Mouse (Mus musculus): ENCODE results near the gene Olfr906.

DNA sequence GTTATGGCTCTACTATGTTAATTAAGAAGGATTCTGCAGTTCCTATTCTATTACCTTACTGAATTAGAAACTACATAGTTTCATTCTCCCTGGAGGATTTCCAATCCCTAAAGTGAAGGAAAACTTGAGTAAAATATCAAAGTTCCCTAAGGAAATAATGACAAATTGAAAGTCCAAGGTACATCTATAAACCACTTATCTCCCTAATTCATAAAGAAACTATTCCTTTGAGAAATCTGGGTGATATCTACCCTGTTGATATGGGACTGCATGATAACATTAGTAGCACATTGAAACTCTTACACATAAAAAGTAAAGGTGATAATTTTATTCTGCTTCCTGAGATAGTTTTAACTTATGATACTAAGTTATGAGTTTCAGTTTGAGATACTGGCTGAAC lies 16.1 kb upstream of the Olfr906 start, which contains the start of gene Olfr905:
- TF ChIP-seq TCF12 (IDR thresholded peaks at IDR 0.05; ENCODE audit: low read depth, low read length): no peak
- no peak for TF ChIP-seq POLR2A (IDR thresholded peaks at IDR 0.05; ENCODE audit: low read depth, low read length)
- no peak for TF ChIP-seq EP300 (IDR thresholded peaks at IDR 0.05; ENCODE audit: low read length)
- no peak for TF ChIP-seq CHD1 (IDR thresholded peaks at IDR 0.05; ENCODE audit: low read depth, low read length)
- TF ChIP-seq CTCF (conservative IDR thresholded peaks at IDR 0.05 in 1 of 2, IDR thresholded peaks at IDR 0.05 in 1 of 2; ENCODE audit: low read depth in 2 of 2, low read length in 2 of 2): no peak
- TF ChIP-seq MYC (IDR thresholded peaks at IDR 0.05; ENCODE audit: low read depth, low read length): no peak
- no peak for TF ChIP-seq ZNF384 (IDR thresholded peaks at IDR 0.05; ENCODE audit: low read depth, low read length)
- TF ChIP-seq RCOR1 (conservative IDR thresholded peaks at IDR 0.05; ENCODE audit: low read depth, low read length): no peak
- TF ChIP-seq GABPA (IDR thresholded peaks at IDR 0.05; ENCODE audit: insufficient replicate concordance, low read depth, low read length): no peak
- no peak for TF ChIP-seq ELF1 (IDR thresholded peaks at IDR 0.05; ENCODE audit: low read depth, low read length)

Measured in CH12.LX (cell line).